Mouse (Mus musculus) spleen, adult 2 months (tissue): Measurements from ENCODE around the gene Flnb.

ENCODE experiments used
- CTCF ChIP-seq: fragments of 200-500 bp; IDR thresholded peaks from 2 replicates; pipeline ENCODE4 v1.5.1; 2011; ENCODE audit warnings: mild to moderate bottlenecking, inconsistent platforms; ENCODE audit not compliant: insufficient read depth, insufficient read length, insufficient replicate concordance; ENCODE audit errors: extremely low read depth
- POLR2A ChIP-seq: fragments of 200-500 bp; IDR thresholded peaks from 2 replicates; pipeline ENCODE4 v1.6.1; 2011; ENCODE audit warnings: low read depth, low read length, inconsistent platforms

DNA sequence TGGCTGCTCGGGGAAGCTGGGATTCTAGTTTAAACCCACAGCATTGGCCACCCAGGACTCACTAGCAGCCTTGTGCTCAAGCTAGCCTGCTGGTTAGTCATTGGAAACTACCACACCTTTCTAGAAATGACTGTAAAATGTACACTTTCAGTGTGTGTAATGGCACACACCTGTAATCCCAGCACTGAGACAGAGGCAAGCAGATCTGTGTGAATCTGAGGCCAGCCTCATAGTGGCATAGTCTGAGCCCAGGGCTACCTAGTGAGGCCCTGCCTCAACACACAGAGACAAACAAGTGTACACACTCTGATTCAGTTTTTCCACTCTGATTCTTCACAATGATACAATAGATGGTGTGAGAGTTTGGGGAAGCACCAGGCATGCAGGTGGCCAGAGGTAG, 171.6 kb downstream of the Flnb start:
- TF ChIP-seq CTCF (no peak), POLR2A (no peak)
